Mouse (Mus musculus) ES-E14 (cell line): Measurements from ENCODE around the gene Ddx46. TPM values are rescaled to one million over a fixed set of nuclear protein-coding genes. Genes with fewer than 3 reads are reported as not detected.

Source experiments
- DNase-seq: peaks from one replicate; pipeline ENCODE4 v3.0.0-alpha.2; 2013; ENCODE audit warnings: low read depth, low spot score
- H3K27ac ChIP-seq: 2 replicates; pipeline ENCODE4 v1.5.1; 2012; ENCODE audit warnings: low read depth, mild to moderate bottlenecking, low read length, moderate library complexity, mixed read lengths; ENCODE audit not compliant: poor library complexity, insufficient read depth, severe bottlenecking
- H3K36me3 ChIP-seq: 2 replicates; pipeline ENCODE4 v1.6.1; 2012; ENCODE audit warnings: mild to moderate bottlenecking, low read length, moderate library complexity, mixed read lengths; ENCODE audit not compliant: control insufficient read depth, poor library complexity, insufficient read depth, severe bottlenecking
- H3K4me1 ChIP-seq, 2 experiments: fragments of 150-350 bp in 1 of 2; sonication (generic) in 1 of 2; 2 replicates each; pipeline ENCODE4 v1.6.1; 2012; ENCODE audit warnings: low read length in 2 of 2, mild to moderate bottlenecking in 1 of 2, mixed read lengths in 1 of 2; ENCODE audit not compliant: control insufficient read depth in 2 of 2, insufficient read depth in 2 of 2, poor library complexity in 1 of 2
- H3K4me3 ChIP-seq, 2 experiments: fragments of 150-350 bp in 1 of 2; sonication (generic) in 1 of 2; 2 replicates each; pipeline ENCODE4 v1.5.1; 2012; ENCODE audit warnings: low read length in 2 of 2, low read depth in 1 of 2, mild to moderate bottlenecking in 1 of 2, mixed read lengths in 1 of 2; ENCODE audit not compliant: insufficient read depth in 1 of 2, poor library complexity in 1 of 2, severe bottlenecking in 1 of 2
- H3K9ac ChIP-seq: 2 replicates; pipeline ENCODE4 v1.6.1; 2012; ENCODE audit warnings: low read depth, mild to moderate bottlenecking, low read length, mixed read lengths; ENCODE audit not compliant: poor library complexity, insufficient read depth, severe bottlenecking
- H3K9me3 ChIP-seq: fragments of 150-350 bp; sonication (generic); 2 replicates; pipeline ENCODE4 v1.6.1; 2012; ENCODE audit warnings: low read depth, mild to moderate bottlenecking, low read length; ENCODE audit not compliant: control insufficient read depth, insufficient read depth
- CHD2 ChIP-seq: IDR thresholded peaks from 2 replicates; pipeline ENCODE4 v1.6.1; 2014; ENCODE audit warnings: mild to moderate bottlenecking, low read depth, low read length, inconsistent platforms
- HCFC1 ChIP-seq: IDR thresholded peaks from 2 replicates; pipeline ENCODE4 v1.6.1; 2012; ENCODE audit warnings: low read length, inconsistent platforms, borderline replicate concordance; ENCODE audit not compliant: insufficient read depth
- MAFK ChIP-seq: IDR thresholded peaks from 2 replicates; pipeline ENCODE4 v1.6.1; 2014; ENCODE audit warnings: mild to moderate bottlenecking, low read depth, low read length, inconsistent platforms; ENCODE audit not compliant: insufficient read depth
- ZC3H11A ChIP-seq: IDR thresholded peaks from 2 replicates; pipeline ENCODE4 v1.6.1; 2012; ENCODE audit warnings: low read depth, mild to moderate bottlenecking, inconsistent platforms, low read length, borderline replicate concordance
- ZNF384 ChIP-seq: IDR thresholded peaks from 2 replicates; pipeline ENCODE4 v1.6.1; 2012; ENCODE audit warnings: low read depth, low read length, inconsistent platforms
- in situ Hi-C, 2 experiments: fragments of 600-800 bp; cut with MboI; formaldehyde crosslinking; loops; one replicate each; pipeline ENCODE4 v1.15.1; 2025; ENCODE audit warnings: low sequenced_read_pairs in 2 of 2, inconsistent platforms in 1 of 2; ENCODE audit not compliant: unreplicated experiment in 2 of 2
- total RNA-seq: library from RNA; depleted of rRNA; stranded (reverse); fragments of 300-350 nt; gene quantifications from 2 replicates; pipeline ENCODE4 v1.2.3, GENCODE M21; 2012

Ddx46 gene
- total RNA-seq, 1 experiment, result 56.4 TPM

GRCm38 (mm10) chr13:55595375-55595774 lies 39.5 kb upstream of the Ddx46 start:
- no peak for TF ChIP-seq HCFC1
- no peak for TF ChIP-seq MAFK
- TF ChIP-seq ZNF384, result no peak
- TF ChIP-seq CHD2, result no peak
- TF ChIP-seq ZC3H11A, result no peak
- Histone ChIP-seq H3K36me3 (peaks cover 26% of the 10 kb centered on the region), H3K27ac (no peak overlapping the region), H3K9ac (no peak overlapping the region), H3K4me1 (peaks cover 0 to 9% of the 10 kb centered on the region in 2 experiments; a peak in 2 of 4 replicates), H3K9me3 (no peaks in the 10 kb centered on the region), H3K4me3 (no peak overlapping the region)
- no peak for DNase-seq
- in situ Hi-C loops, result no loop called here

- Histone ChIP-seq H3K36me3 (peaks cover 26% of the 10 kb centered on the region), H3K4me1 (peaks cover 0 to 9% of the 10 kb centered on the region in 2 experiments; a peak in 2 of 4 replicates), H3K9me3 (no peaks in the 10 kb centered on the region), H3K9ac (no peak overlapping the region), H3K4me3 (no peak overlapping the region), H3K27ac (no peak overlapping the region)
- no peak for TF ChIP-seq ZNF384
- no peak for TF ChIP-seq CHD2
- no peak for TF ChIP-seq MAFK
- TF ChIP-seq ZC3H11A, result no peak
- no peak for TF ChIP-seq HCFC1
- in situ Hi-C loops, result no loop called here
- no peak for DNase-seq
These were observed 38.0 kb upstream of the Ddx46 start for GRCm38 (mm10) chr13:55596802-55597201.

- in situ Hi-C loops, result no loop called here
- peak within 1 kb of the TSS; percentile 80 for H3K9ac ChIP-seq
- no peak within 1 kb of the TSS for H3K27ac ChIP-seq
- 0 out of 2 replicates have a peak, but pooled peaks have one; percentile 60 for TF ChIP-seq CHD2
- no peak for TF ChIP-seq MAFK
- peak; percentile 85 for TF ChIP-seq HCFC1
- no peak for TF ChIP-seq ZC3H11A
- peak; percentile 40 for DNase-seq
- H3K36me3 ChIP-seq, result peaks cover 24% of the 10 kb centered on the region
- peaks cover 0 to 5% of the 10 kb centered on the region in 2 experiments; a peak in 1 of 4 replicates for H3K4me1 ChIP-seq
- no peaks in the 10 kb centered on the region for H3K9me3 ChIP-seq
- peak within 1 kb of the TSS; percentile 70 to 83 for H3K4me3 ChIP-seq
These were observed 35.0 kb upstream of the Ddx46 start, which contains the start of gene B4galt7 for GRCm38 (mm10) chr13:55599566-55600540. Gene B4galt7 (plus strand): TSS chr13:55599896.

GRCm38 (mm10) chr13:55600657-55601056 lies 34.2 kb upstream of the Ddx46 start:
- Histone ChIP-seq H3K36me3 (peaks cover 19% of the 10 kb centered on the region), H3K4me3 (peak overlapping the region; percentile 70 to 83), H3K4me1 (peaks cover 0 to 3% of the 10 kb centered on the region in 2 experiments; a peak in 1 of 4 replicates), H3K9ac (0 out of 2 replicates have a peak overlapping the region, but pooled peaks have one; percentile 80), H3K27ac (no peak overlapping the region), H3K9me3 (no peaks in the 10 kb centered on the region)
- in situ Hi-C loops, result no loop called here
- TF ChIP-seq ZC3H11A (no peak), CHD2 (no peak), MAFK (no peak), HCFC1 (no peak)
- DNase-seq, result no peak
